Mouse (Mus musculus): ENCODE measurements around the gene Foxa2.

GRCm38 (mm10) chr2:148029050-148029608, 17.6 kb downstream of the Foxa2 start:
- TF ChIP-seq CTCF (IDR thresholded peaks at IDR 0.05; ENCODE audit: borderline replicate concordance, insufficient read depth, low read depth, low read length), result no peak
- TF ChIP-seq POLR2A (IDR thresholded peaks at IDR 0.05; ENCODE audit: borderline replicate concordance, insufficient read depth, low read length), result no peak
